Mouse (Mus musculus) liver, embryonic 14.5 days (tissue): ENCODE data around the gene Gm3415. TPM values are rescaled to one million over a fixed set of nuclear protein-coding genes. Genes with fewer than 3 reads are reported as not detected.
"Not testable (repeated sequence)": the region's sequence is repeated elsewhere in the genome, so short reads cannot be mapped to it uniquely, and the experiment has no call there.

Experiments used
- ATAC-seq: fragments of 200-750 bp; cut with Nextera tagmentation; 2 replicates; pipeline ENCODE4 v1.8.0; 2017; ENCODE audit warnings: moderate number of reproducible peaks, mild to moderate bottlenecking, moderate library complexity; ENCODE audit not compliant: insufficient read depth
- DNase-seq, 3 experiments: peaks; one replicate each; pipeline ENCODE4 v3.0.0-alpha.2; 2012 to 2013; ENCODE audit warnings: low read depth in 3 of 3, low spot score in 3 of 3
- H3K27ac ChIP-seq: fragments of 300-500 bp; sonication (generic); 2 replicates; pipeline ENCODE4 v1.5.1; 2014; ENCODE audit warnings: moderate library complexity, mild to moderate bottlenecking, control low read depth, inconsistent platforms
- H3K27me3 ChIP-seq: fragments of 300-500 bp; sonication (generic); 2 replicates; pipeline ENCODE4 v1.6.1; 2014; ENCODE audit warnings: mild to moderate bottlenecking, low read length, moderate library complexity; ENCODE audit not compliant: control insufficient read depth, insufficient read depth
- H3K36me3 ChIP-seq: fragments of 300-500 bp; sonication (generic); replicated peaks from 2 replicates; pipeline ENCODE4 v1.6.1; 2014; ENCODE audit warnings: low read depth; ENCODE audit not compliant: control insufficient read depth, insufficient read depth
- H3K4me1 ChIP-seq, 2 experiments: fragments of 200-500 bp in 1 of 2; fragments of 300-500 bp in 1 of 2; sonication (generic) in 1 of 2; replicated peaks; 2 replicates each; pipeline ENCODE4 v1.6.1; 2012 to 2014; ENCODE audit warnings: antibody characterized with exemption in 1 of 2, inconsistent platforms in 1 of 2, low read length in 1 of 2; ENCODE audit not compliant: control insufficient read depth in 2 of 2, insufficient read depth in 2 of 2
- H3K4me2 ChIP-seq: fragments of 300-500 bp; sonication (generic); 2 replicates; pipeline ENCODE4 v1.6.1; 2014; ENCODE audit warnings: low read depth, mild to moderate bottlenecking, control low read depth, moderate library complexity
- H3K4me3 ChIP-seq, 2 experiments: fragments of 200-500 bp in 1 of 2; fragments of 300-500 bp in 1 of 2; sonication (generic) in 1 of 2; 2 replicates each; pipeline ENCODE4 v1.5.1; 2012 to 2014; ENCODE audit warnings: low read depth in 2 of 2, low read length in 2 of 2, mild to moderate bottlenecking in 2 of 2, control low read depth in 1 of 2, inconsistent platforms in 1 of 2, moderate library complexity in 1 of 2; ENCODE audit not compliant: insufficient read depth in 1 of 2
- H3K9ac ChIP-seq: fragments of 300-500 bp; sonication (generic); replicated peaks from 2 replicates; pipeline ENCODE4 v1.6.1; 2014; ENCODE audit warnings: mild to moderate bottlenecking, control low read depth, moderate library complexity
- H3K9me3 ChIP-seq: fragments of 300-500 bp; sonication (generic); 2 replicates; pipeline ENCODE4 v1.6.1; 2016; ENCODE audit warnings: low read length, mixed read lengths; ENCODE audit not compliant: control insufficient read depth
- CTCF ChIP-seq: IDR thresholded peaks from 2 replicates; pipeline ENCODE4 v1.5.1; 2016; ENCODE audit warnings: antibody characterized with exemption, low read depth, control low read depth
- EP300 ChIP-seq: IDR thresholded peaks from 2 replicates; pipeline ENCODE4 v1.6.1; 2016; ENCODE audit warnings: antibody characterized with exemption, low read depth
- WGBS: fragments of 180-500 bp; shearing (Covaris S2); extraction: QIAGEN DNeasy Blood & Tissue Kit; methylation state at CpG from one replicate; pipeline ENCODE4 v1.1.7; 2014; ENCODE audit not compliant: insufficient replicate concordance; 5-methylcytosine and 5-hydroxymethylcytosine counted together
- polyA plus RNA-seq, 2 experiments: library from polyadenylated mRNA; depleted of rRNA in 1 of 2; stranded (reverse) in 1 of 2; unstranded in 1 of 2; fragments of >200 nt; fragmentation: Nextera tagmentation in 1 of 2; extraction: Ambion mirVana in 1 of 2; gene quantifications; 2 replicates each; pipeline versions ENCODE4 v1.2.1 to v1.2.3; 2012 to 2014

Gm3415 gene
- polyA plus RNA-seq, 2 experiments, result not detected

DNA sequence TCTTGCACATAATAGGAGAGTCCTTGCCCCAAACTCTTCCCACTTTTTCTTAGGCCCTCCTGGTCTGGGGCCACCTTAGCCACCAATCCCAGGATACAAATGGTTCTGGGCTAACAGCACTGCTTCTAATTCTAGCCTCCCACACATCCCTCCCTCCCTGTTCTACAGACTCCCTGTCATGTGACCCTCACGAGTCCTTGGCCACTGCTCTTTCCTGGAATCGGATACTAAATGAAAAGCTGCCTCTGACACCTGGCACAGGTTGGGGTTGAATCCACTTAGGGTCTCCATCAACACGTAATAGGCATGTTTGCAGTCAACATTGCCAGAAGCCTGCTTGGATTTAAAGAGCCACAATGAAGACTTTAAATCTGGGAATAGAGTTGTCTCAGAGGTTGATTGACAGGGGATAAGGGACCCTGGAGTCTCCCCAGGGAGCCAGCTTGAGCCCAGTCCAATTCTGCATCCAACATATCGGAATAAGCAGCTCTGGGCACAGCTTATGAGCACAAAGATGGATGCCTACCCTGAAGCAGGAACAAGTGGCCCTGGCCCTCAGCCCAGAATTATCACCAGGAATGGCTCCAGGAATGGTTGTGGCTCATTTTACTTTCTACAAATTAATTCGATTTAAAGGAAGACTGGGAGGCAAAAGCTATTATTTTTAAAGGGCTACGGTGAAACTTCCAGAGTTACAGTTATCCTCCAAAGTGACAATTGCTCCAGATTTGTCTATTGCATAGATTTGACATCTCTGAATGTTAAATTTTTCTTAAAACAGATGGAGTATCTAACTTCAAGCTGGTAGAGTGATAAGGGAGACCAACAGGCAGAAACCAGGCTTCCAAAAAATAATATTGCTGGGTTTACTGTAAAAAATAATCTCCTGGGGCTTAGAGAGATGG, 16.1 kb downstream of the Gm3415 start:
- 43% methylated on average over 6 of the region's 6 CpGs for WGBS
- DNase-seq, ATAC-seq, H3K4me1 ChIP-seq, H3K4me2 ChIP-seq, H3K9ac ChIP-seq, H3K9me3 ChIP-seq, H3K27me3 ChIP-seq, H3K36me3 ChIP-seq, H3K27ac ChIP-seq, H3K4me3 ChIP-seq: not testable (repeated sequence)

GRCm38 (mm10) chr5:146572735-146573042, 16.8 kb downstream of the Gm3415 start:
- H3K4me1 ChIP-seq, H3K27ac ChIP-seq, ATAC-seq, DNase-seq, H3K4me3 ChIP-seq, H3K27me3 ChIP-seq, H3K9ac ChIP-seq, H3K9me3 ChIP-seq, H3K36me3 ChIP-seq, H3K4me2 ChIP-seq: not testable (repeated sequence)
- WGBS, result 69% methylated on average over 4 of the region's 4 CpGs

DNA sequence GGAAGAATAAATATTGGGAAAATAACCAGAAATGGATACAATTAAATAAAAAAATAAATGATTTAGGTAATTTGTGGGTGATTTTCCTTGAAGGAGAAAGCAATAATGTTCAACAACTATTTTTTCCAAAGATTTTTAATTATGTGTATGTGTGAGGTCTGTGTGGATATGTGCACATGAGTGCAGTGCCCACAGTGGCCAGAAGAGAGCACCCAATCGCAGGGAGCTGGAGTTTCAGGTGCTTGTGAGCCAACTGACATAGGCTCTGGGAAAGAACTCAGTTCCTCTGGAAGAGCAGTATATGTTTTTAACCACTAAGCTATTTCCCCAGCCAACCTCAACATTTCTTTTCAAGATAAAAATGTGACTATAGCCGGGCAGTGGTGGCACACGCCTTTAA, 20.7 kb downstream of the Gm3415 start:
- H3K27me3 ChIP-seq, result no peaks in the 10 kb centered on the region
- H3K27ac ChIP-seq, result no peak overlapping the region
- DNase-seq, result no peak
- no peak for TF ChIP-seq EP300
- TF ChIP-seq CTCF, result peak; percentile 33; the same call in 1 of the 2 replicates
- ATAC-seq, result no peak
- no peaks in the 10 kb centered on the region for H3K36me3 ChIP-seq
- H3K4me1 ChIP-seq, result no peaks in the 10 kb centered on the region
- H3K9ac ChIP-seq, result no peak overlapping the region
- no peak overlapping the region for H3K4me2 ChIP-seq
- 74% methylated on average over 3 of the region's 3 CpGs for WGBS
- no peaks in the 10 kb centered on the region for H3K9me3 ChIP-seq
- no peak overlapping the region for H3K4me3 ChIP-seq

- DNase-seq (no peak), ATAC-seq (no peak)
- peaks cover 18% of the 10 kb centered on the region for H3K27me3 ChIP-seq
- H3K4me3 ChIP-seq, result no peak overlapping the region
- H3K36me3 ChIP-seq, result no peaks in the 10 kb centered on the region
- H3K4me1 ChIP-seq, result no peaks in the 10 kb centered on the region
- TF ChIP-seq EP300 (no peak), CTCF (no peak)
- H3K9ac ChIP-seq, result no peak overlapping the region
- H3K4me2 ChIP-seq, result peak overlapping the region; percentile 51
- no peaks in the 10 kb centered on the region for H3K9me3 ChIP-seq
- WGBS, result 12% methylated on average over 10 of the region's 10 CpGs
- H3K27ac ChIP-seq, result no peak overlapping the region
Observed at GRCm38 (mm10) chr5:146584156-146584477, 28.2 kb downstream of the Gm3415 start.

- TF ChIP-seq EP300, result no peak
- TF ChIP-seq CTCF, result no peak
- peaks cover 18% of the 10 kb centered on the region for H3K27me3 ChIP-seq
- H3K9me3 ChIP-seq, result no peaks in the 10 kb centered on the region
- no peak for ATAC-seq
- H3K4me3 ChIP-seq, result peak within 1 kb of the TSS; percentile 23 to 34; a peak in 3 of 4 replicates
- 2% methylated on average over 64 of the region's 64 CpGs for WGBS
- DNase-seq, result no peak
- no peak within 1 kb of the TSS for H3K9ac ChIP-seq
- H3K27ac ChIP-seq, result no peak within 1 kb of the TSS
- H3K36me3 ChIP-seq, result no peaks in the 10 kb centered on the region
- no peaks in the 10 kb centered on the region for H3K4me1 ChIP-seq
- peak within 1 kb of the TSS; percentile 51 for H3K4me2 ChIP-seq
Observed at GRCm38 (mm10) chr5:146584478-146585306, 28.8 kb downstream of the Gm3415 start, which contains the start of gene Gpr12. Gene Gpr12 (minus strand): TSS chr5:146585239.
